Mouse (Mus musculus): ENCODE measurements around the gene Gm20388.

The Gm20388 gene

GRCm38 (mm10) chr8:120993738-120994137, 1083.1 kb downstream of the Gm20388 start:
- in situ Hi-C loops (cut with MboI) = no loop called here

- in situ Hi-C loops (cut with MboI) = no loop called here
Measured at GRCm38 (mm10) chr8:120995424-120995823, 1084.8 kb downstream of the Gm20388 start.

GRCm38 (mm10) chr8:120996905-120997581, 1086.4 kb downstream of the Gm20388 start:
- in situ Hi-C loops (cut with MboI) = no loop called here

- in situ Hi-C loops (cut with MboI) = no loop called here
Measured at GRCm38 (mm10) chr8:120997926-120998325, 1087.3 kb downstream of the Gm20388 start.

GRCm38 (mm10) chr8:120998966-120999365, 1088.3 kb downstream of the Gm20388 start:
- in situ Hi-C loops (cut with MboI) = no loop called here

DNA sequence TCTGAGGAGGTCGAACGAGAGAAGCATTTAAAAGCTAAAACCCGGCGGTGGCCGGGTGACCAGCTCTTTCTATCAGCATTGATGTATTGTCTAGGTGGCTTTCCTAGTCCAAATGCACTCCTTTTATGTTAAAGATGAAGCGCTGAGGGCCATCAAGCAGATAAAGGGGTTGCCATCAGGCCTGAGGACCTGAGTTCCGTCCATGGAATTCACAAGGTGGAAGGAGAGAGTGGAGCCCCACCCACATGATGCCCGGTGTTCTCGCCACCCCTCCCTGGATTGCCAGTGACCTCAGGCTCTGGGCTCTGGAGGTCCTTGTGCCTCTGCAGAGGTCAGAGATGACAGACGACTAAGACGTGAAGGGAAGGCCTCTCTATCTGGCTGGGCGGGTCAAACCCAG, 1091.3 kb downstream of the Gm20388 start:
- in situ Hi-C loops (cut with MboI) = no loop called here

DNA sequence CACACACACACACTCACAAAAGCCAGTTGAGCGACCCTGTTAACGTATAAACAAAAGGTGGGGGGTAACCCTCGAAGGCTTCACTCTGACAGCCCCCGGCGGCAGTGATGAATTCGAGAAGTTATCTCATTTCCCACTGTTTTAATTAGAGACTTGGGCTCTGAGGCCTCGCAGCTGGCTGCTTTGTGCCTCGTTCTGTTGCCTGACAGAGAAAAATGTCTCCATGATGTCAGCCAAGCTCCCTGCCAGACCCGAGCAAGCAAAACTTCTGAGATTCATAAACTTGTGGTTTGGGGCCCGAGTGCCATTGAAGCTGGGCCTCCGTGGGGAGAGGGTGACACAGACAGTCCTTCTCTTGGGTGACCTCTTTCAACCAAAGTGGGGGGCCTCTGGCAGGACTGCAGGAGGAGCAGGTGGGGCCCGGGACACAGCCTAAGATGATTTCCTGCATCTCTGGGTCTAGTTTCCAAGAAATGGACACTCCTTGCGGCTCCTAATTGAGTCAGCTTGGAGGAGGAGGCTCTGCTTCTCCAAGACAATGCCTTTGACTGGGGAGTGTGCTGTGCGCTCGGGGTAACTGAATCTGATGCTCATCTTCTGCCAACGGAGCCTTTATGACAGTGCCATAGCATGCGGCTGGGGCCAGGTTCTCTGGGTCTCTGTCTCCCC, 1092.4 kb downstream of the Gm20388 start:
- in situ Hi-C loops (cut with MboI) = no loop called here

DNA sequence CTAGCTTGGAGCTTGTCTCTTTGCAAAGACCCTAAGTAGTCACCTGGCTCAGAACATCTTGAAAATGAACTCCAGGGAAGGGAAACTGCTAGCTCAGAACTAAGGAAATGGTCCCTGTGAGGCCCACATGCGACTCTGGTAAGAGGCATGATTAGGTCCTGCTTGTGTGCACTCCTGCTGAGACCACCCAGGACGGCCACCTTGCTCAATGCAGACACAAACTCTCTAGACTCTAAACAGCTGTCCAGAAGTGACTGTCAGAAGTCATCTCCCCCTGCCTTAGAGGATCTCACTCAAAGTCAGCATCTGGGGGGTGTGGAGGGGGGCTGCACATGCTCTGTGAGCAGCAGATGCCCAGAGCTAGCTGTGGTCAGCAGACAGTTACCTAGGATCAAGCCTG, 1093.0 kb downstream of the Gm20388 start:
- in situ Hi-C loops (cut with MboI) = no loop called here

DNA sequence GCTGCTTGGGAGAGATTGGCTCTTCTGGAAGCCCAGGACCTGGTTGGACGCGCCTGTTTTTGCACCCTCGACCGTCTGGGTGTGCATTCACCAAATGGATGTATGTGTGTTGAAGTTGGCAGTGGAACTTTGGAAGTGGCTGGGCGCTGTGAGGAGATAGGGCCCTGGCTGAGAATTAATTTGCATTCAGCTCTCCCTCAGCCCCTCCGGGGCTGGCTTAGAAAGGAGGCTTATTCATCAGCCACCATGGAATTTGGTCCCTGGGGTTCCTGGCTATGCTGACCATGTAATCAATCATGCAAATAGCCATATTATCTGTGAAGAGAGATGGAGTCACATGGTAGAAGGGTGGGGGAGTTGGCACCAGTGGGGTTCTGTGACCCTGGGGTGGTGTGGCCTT, 1102.7 kb downstream of the Gm20388 start:
- in situ Hi-C loops (cut with MboI) = no loop called here

- in situ Hi-C loops (cut with MboI) = no loop called here
Measured at GRCm38 (mm10) chr8:121016621-121017020, 1106.0 kb downstream of the Gm20388 start.

GRCm38 (mm10) chr8:121018236-121018635, 1107.6 kb downstream of the Gm20388 start:
- in situ Hi-C loops (cut with MboI) = no loop called here

GRCm38 (mm10) chr8:121021488-121021887, 1110.8 kb downstream of the Gm20388 start:
- in situ Hi-C loops (cut with MboI) = no loop called here

DNA sequence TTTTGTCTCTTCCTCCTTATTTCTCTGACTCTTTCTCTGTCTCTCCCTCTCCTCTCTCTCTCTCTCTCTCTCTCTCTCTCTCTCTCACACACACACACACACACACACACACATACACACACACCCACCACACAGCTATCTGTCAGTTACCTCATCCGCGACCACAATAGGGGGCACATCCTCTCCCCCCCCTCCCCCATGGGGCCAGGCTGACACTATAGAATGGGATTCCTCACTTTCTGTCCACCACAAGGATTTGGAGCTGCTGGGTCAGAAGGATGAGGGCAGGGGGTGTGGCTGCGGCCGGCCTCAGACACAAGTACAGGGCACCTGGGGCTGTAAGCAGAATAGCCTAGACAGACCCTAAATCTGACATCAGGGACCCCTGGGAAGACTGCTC, 1112.4 kb downstream of the Gm20388 start:
- in situ Hi-C loops (cut with MboI) = no loop called here

DNA sequence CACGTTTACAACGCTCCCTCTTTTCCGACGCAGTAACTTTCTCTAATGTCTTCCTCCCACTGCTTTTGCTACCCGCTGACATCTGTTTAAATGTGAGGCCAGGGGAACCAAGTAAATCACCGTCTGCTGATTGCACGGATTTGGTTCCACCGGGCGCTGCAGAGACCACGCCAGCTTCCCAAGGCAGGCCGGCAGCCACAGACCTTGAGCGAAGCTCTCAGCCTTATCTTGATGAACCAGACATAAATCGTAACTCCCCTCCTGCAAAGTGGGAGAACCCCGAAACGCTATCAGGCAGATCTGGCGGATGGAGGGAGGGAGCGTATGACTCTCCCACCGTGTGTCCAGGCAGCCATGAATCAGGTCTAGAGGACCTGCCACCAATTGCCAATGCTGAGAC, 1113.1 kb downstream of the Gm20388 start:
- in situ Hi-C loops (cut with MboI) = no loop called here

- in situ Hi-C loops (cut with MboI) = no loop called here
Measured at GRCm38 (mm10) chr8:121025486-121025885, 1114.8 kb downstream of the Gm20388 start.

DNA sequence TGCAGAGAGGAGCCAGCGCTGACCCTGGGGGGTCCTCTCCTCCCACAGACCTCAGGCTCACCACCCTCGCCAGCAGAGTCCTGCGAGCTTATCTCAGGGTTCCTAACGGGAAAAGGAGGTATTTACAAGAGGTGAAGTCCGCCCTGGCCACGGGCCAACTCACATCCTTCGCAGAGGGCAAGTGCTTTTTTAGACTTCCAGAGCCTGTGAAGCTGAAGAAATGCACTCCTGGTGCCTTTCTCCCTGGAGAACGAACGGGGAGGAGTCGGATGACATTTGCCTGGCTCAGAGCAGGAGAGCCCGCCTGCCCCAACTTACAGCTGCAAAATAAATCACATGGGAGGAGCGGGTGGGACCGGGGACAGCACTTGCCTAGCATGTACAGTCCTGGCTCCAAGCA, 1117.1 kb downstream of the Gm20388 start:
- in situ Hi-C loops (cut with MboI) = no loop called here

DNA sequence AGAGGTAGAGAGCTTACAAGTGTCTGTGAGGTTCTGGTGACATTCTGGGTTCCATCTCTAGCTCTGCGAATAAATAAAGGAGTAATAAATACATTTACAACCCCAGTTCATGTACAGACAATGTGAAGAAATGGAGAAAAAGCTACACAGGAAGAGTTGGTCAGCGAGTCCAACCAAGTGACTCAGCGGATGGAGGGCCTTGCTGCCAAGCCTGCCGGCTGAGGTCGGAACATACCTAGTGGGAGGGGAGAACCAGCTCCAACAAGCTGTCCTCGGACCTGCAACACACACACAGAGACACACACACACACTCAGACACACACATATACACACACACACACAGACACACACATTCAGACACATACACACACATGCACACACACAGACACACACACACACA, 1118.4 kb downstream of the Gm20388 start:
- in situ Hi-C loops (cut with MboI) = no loop called here

- in situ Hi-C loops (cut with MboI) = no loop called here
Measured at GRCm38 (mm10) chr8:121030496-121031040, 1119.9 kb downstream of the Gm20388 start.

GRCm38 (mm10) chr8:121033299-121034013, 1122.8 kb downstream of the Gm20388 start:
- in situ Hi-C loops (cut with MboI) = no loop called here

GRCm38 (mm10) chr8:121035611-121036010, 1125.0 kb downstream of the Gm20388 start:
- in situ Hi-C loops (cut with MboI) = no loop called here

GRCm38 (mm10) chr8:121043719-121044440, 1133.2 kb downstream of the Gm20388 start:
- in situ Hi-C loops (cut with MboI) = no loop called here

DNA sequence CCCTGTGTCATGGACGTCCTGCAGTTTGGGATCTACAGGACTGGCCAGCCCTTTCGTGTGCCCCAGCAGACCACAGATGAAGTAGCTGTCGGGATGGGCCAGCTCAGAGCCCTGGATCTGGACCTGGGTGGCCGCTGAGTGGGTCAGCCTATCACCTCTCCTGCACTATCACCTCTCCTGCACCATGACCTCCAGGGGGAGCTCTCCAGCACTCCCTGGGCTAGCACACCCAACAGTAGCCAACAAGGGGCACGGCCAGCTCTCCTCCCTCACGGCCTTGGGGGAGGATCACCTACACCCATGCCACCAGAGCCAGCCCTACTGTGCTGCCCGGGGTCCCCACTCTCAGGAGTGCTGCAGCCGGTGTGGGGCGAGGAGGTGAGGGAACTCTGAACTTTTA, 1136.8 kb downstream of the Gm20388 start:
- in situ Hi-C loops (cut with MboI) = no loop called here
